Comparison of ENCODE assay signal across 8 mouse cellular contexts in genomic region chr12:37183689-37184088, GRCm38 (mm10). TPM values are rescaled to one million over a fixed set of nuclear protein-coding genes. Genes with fewer than 3 reads are reported as not detected.
A peak's percentile ranks its signal among the peaks of the same experiment; 100 is the strongest.
DNase-seq lines count a peak whose midpoint lies in the region; ATAC-seq and TF ChIP-seq lines count a peak whose summit lies in the region.

No protein-coding gene starts in this region.

- dilution Hi-C loops in CH12.LX (cut with MboI; ENCODE audit: extremely low pct_ligation_motif_present, extremely low pct_unique_long_range_greater_than_20kb, low sequenced_read_pairs), result no loop called here

- H3K27ac ChIP-seq in hindbrain, embryonic 11.5 days (ENCODE audit: low read depth, low read length), result no peak overlapping the region
- H3K27ac ChIP-seq in hindbrain, embryonic 12.5 days, result no peak overlapping the region
- no peak overlapping the region for H3K27ac ChIP-seq in CH12.LX (ENCODE audit: insufficient read depth, low read depth)
- H3K27ac ChIP-seq in limb, embryonic 10.5 days, result no peak overlapping the region
- no peak overlapping the region for H3K27ac ChIP-seq in hindbrain, embryonic 13.5 days

- no peaks in the 10 kb centered on the region for H3K4me1 ChIP-seq in hindbrain, embryonic 11.5 days (replicated peaks; ENCODE audit: control insufficient read depth, insufficient read depth, low read length)
- no peaks in the 10 kb centered on the region for H3K4me1 ChIP-seq in hindbrain, embryonic 12.5 days
- no peaks in the 10 kb centered on the region for H3K4me1 ChIP-seq in CH12.LX (ENCODE audit: control insufficient read depth in 1 of 2, insufficient read depth in 2 of 2)
- H3K4me1 ChIP-seq in limb, embryonic 10.5 days, result no peaks in the 10 kb centered on the region
- no peaks in the 10 kb centered on the region for H3K4me1 ChIP-seq in hindbrain, embryonic 13.5 days (replicated peaks)

- no peak for TF ChIP-seq POLR2A in CH12.LX (IDR thresholded peaks at IDR 0.05; ENCODE audit: low read depth, low read length)
- TF ChIP-seq POLR2A in brain, embryonic 14.5 days (IDR thresholded peaks at IDR 0.05; ENCODE audit: borderline replicate concordance, extremely low read depth, insufficient read depth, insufficient read length, poor library complexity, severe bottlenecking), result no peak

- no peak overlapping the region for H3K9ac ChIP-seq in hindbrain, embryonic 11.5 days (ENCODE audit: low read depth, low read length)
- no peak overlapping the region for H3K9ac ChIP-seq in hindbrain, embryonic 12.5 days
- H3K9ac ChIP-seq in CH12.LX (ENCODE audit: insufficient read depth, low read depth), result no peak overlapping the region
- H3K9ac ChIP-seq in hindbrain, embryonic 13.5 days, result no peak overlapping the region

- in situ Hi-C loops in CH12.LX (cut with MboI; ENCODE audit: low pct_ligation_motif_present, low pct_unique_long_range_greater_than_20kb, low sequenced_read_pairs), result no loop called here

- no peaks in the 10 kb centered on the region for H3K9me3 ChIP-seq in hindbrain, embryonic 11.5 days (ENCODE audit: control insufficient read depth, low read length)
- no peaks in the 10 kb centered on the region for H3K9me3 ChIP-seq in hindbrain, embryonic 12.5 days (replicated peaks)
- no peaks in the 10 kb centered on the region for H3K9me3 ChIP-seq in CH12.LX (replicated peaks; ENCODE audit: low read length)
- no peaks in the 10 kb centered on the region for H3K9me3 ChIP-seq in limb, embryonic 10.5 days (replicated peaks)
- no peaks in the 10 kb centered on the region for H3K9me3 ChIP-seq in hindbrain, embryonic 13.5 days

- H3K36me3 ChIP-seq in hindbrain, embryonic 11.5 days (ENCODE audit: control insufficient read depth, insufficient read depth, low read length), result no peaks in the 10 kb centered on the region
- H3K36me3 ChIP-seq in hindbrain, embryonic 12.5 days, result no peaks in the 10 kb centered on the region
- no peaks in the 10 kb centered on the region for H3K36me3 ChIP-seq in CH12.LX (replicated peaks in 1 of 2; ENCODE audit: control insufficient read depth in 1 of 2, insufficient read depth in 1 of 2, low read length in 1 of 2)
- H3K36me3 ChIP-seq in limb, embryonic 10.5 days, result no peaks in the 10 kb centered on the region
- H3K36me3 ChIP-seq in hindbrain, embryonic 13.5 days, result no peaks in the 10 kb centered on the region

- no peak overlapping the region for H3K4me2 ChIP-seq in hindbrain, embryonic 11.5 days (replicated peaks; ENCODE audit: low read depth, low read length)
- H3K4me2 ChIP-seq in hindbrain, embryonic 12.5 days (replicated peaks), result no peak overlapping the region
- no peak overlapping the region for H3K4me2 ChIP-seq in CH12.LX (ENCODE audit: insufficient read depth, low read depth, poor library complexity, severe bottlenecking)
- no peak overlapping the region for H3K4me2 ChIP-seq in hindbrain, embryonic 13.5 days

- no peaks in the 10 kb centered on the region for H3K79me2 ChIP-seq in CH12.LX (replicated peaks; ENCODE audit: control insufficient read depth, extremely low read depth, insufficient read depth, poor library complexity, severe bottlenecking)

- TF ChIP-seq EP300 in CH12.LX (IDR thresholded peaks at IDR 0.05; ENCODE audit: low read length), result no peak

- TF ChIP-seq CTCF in CH12.LX (conservative IDR thresholded peaks at IDR 0.05 in 1 of 2, IDR thresholded peaks at IDR 0.05 in 1 of 2; ENCODE audit: low read depth in 2 of 2, low read length in 2 of 2), result peak in 1 of 2 experiments; percentile 51; a peak in 2 of 4 replicates
- peak; percentile 50; the same call in 1 of the 2 replicates for TF ChIP-seq CTCF in brain, embryonic 14.5 days (IDR thresholded peaks at IDR 0.05; ENCODE audit: borderline replicate concordance, extremely low read depth, insufficient read depth, insufficient read length)

- no peak for ATAC-seq in hindbrain, embryonic 11.5 days (ENCODE audit: low FRiP score)
- no peak for ATAC-seq in hindbrain, embryonic 12.5 days (ENCODE audit: low FRiP score)
- no peak for ATAC-seq in hindbrain, embryonic 13.5 days (ENCODE audit: low FRiP score)

- TF ChIP-seq RAD21 in CH12.LX (IDR thresholded peaks at IDR 0.05; ENCODE audit: low read depth, low read length), result peak; percentile 38

- no peak overlapping the region for H3K4me3 ChIP-seq in hindbrain, embryonic 11.5 days (ENCODE audit: low read depth, low read length)
- H3K4me3 ChIP-seq in hindbrain, embryonic 12.5 days, result no peak overlapping the region
- H3K4me3 ChIP-seq in CH12.LX (replicated peaks in 1 of 3; ENCODE audit: low read depth in 2 of 3, low read length in 2 of 3, poor library complexity in 1 of 3), result no peak overlapping the region
- no peak overlapping the region for H3K4me3 ChIP-seq in limb, embryonic 10.5 days
- H3K4me3 ChIP-seq in hindbrain, embryonic 13.5 days, result no peak overlapping the region

- peak; percentile 20 for DNase-seq in hindbrain, embryonic 11.5 days (ENCODE audit: low spot score)
- peak; percentile 33 for DNase-seq in CH12.LX (ENCODE audit: extremely low read depth)
- DNase-seq in brain, embryonic 14.5 days (ENCODE audit: low read depth), result peak; percentile 38
- DNase-seq in limb, embryonic 10.5 days (ENCODE audit: low spot score), result peak; percentile 43
- no peak for DNase-seq in urinary bladder, adult 18-20 months (ENCODE audit: low spot score in 2 of 2)
- no peak for DNase-seq in layer of hippocampus, postnatal 14 days (ENCODE audit: low spot score in 2 of 2)

- no peaks in the 10 kb centered on the region for H3K27me3 ChIP-seq in hindbrain, embryonic 11.5 days (ENCODE audit: control insufficient read depth, insufficient read depth, low read length)
- H3K27me3 ChIP-seq in hindbrain, embryonic 12.5 days, result no peaks in the 10 kb centered on the region
- no peaks in the 10 kb centered on the region for H3K27me3 ChIP-seq in CH12.LX (replicated peaks)
- H3K27me3 ChIP-seq in limb, embryonic 10.5 days (ENCODE audit: low read depth, poor library complexity, severe bottlenecking), result no peaks in the 10 kb centered on the region
- H3K27me3 ChIP-seq in hindbrain, embryonic 13.5 days, result no peaks in the 10 kb centered on the region

TF ChIP-seq in CH12.LX, 34 proteins besides CTCF, POLR2A, EP300 and RAD21:
- peak; percentile 47 for TF ChIP-seq SMC3 (IDR thresholded peaks at IDR 0.05; ENCODE audit: low read depth, low read length)
- TF ChIP-seq USF2 (conservative IDR thresholded peaks at IDR 0.05; ENCODE audit: low read depth, low read length), result no peak

RNA-seq across cellular contexts. Expression of gene Agmo, which starts 57.8 kb away (rescaled TPM):
- 0.33 and 0.71 TPM in 2 replicates for polyA plus RNA-seq in hindbrain, embryonic 11.5 days (2014; fragmentation: Nextera tagmentation; extraction: Ambion mirVana)
- 0.43 and 0.87 TPM in 2 replicates for polyA plus RNA-seq in hindbrain, embryonic 12.5 days (2016; fragmentation: Nextera tagmentation; extraction: Ambion mirVana)
- total RNA-seq in CH12.LX (2012; rRNA removed), result 0.21 and 0.29 TPM in 2 replicates
- 0.78 and 0.89 TPM in 2 replicates for total RNA-seq in CH12.LX (2014; rRNA removed)
- 0.52 and 0.61 TPM in 2 replicates for polyA plus RNA-seq in CH12.LX (2012; ENCODE audit: insufficient read length, low read depth)
- polyA plus RNA-seq in brain, embryonic 14.5 days (2012; rRNA removed), result 0.16 and 0.25 TPM in 2 replicates
- 0.14 and 0.15 TPM in 2 replicates for polyA plus RNA-seq in limb, embryonic 10.5 days (2016; fragmentation: Nextera tagmentation; extraction: Ambion mirVana)
- 1 to 10 TPM; 4.3 to 4.7 TPM for total RNA-seq in layer of hippocampus, postnatal 14 days (2021)
- 0.90 and 1.00 TPM in 2 replicates for polyA plus RNA-seq in hindbrain, embryonic 13.5 days (2015; fragmentation: Nextera tagmentation; extraction: Ambion mirVana)

Comparison
In these comparisons a context has a peak if more than half of its experiments do, and no peak if none do; other contexts are left out.
1. DNase-seq: peak in hindbrain, embryonic 11.5 days (single experiment), CH12.LX (single experiment), brain, embryonic 14.5 days (single experiment) and limb, embryonic 10.5 days (single experiment); none in urinary bladder, adult 18-20 months (0 of 2) and layer of hippocampus, postnatal 14 days (0 of 2).